Mouse (Mus musculus): ENCODE data around the gene Trim58.

Gene Trim58

GRCm38 (mm10) chr11:58640272-58640867 is at the start of gene Trim58:
Trim58 (plus strand) TSS chr11:58640465.
- DNase-seq = no peak

- DNase-seq = no peak
Measured at GRCm38 (mm10) chr11:58594814-58595213, 45.5 kb upstream of the Trim58 start, which contains the start of gene Olfr324. Olfr324 (plus strand) TSS chr11:58595114.

DNA sequence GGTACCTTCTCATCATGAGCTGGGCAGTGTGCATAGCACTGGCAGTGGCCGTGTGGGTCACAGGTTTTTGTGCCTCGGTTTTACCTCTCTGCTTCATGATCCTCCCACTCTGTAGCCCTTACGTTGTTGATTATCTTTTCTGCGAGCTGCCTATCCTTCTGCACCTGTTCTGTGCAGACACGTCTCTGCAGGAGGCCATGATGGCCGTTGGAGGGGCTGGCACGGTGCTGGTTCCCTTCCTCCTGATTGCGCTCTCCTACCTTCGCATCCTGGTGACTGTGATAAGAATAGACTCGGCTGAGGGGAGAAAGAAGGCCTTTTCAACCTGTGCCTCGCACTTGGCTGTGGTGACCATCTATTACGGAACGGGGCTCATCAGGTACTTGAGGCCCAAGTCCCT is 42.4 kb upstream of the Trim58 start:
- no peak for DNase-seq

GRCm38 (mm10) chr11:58602062-58602461 is 38.2 kb upstream of the Trim58 start:
- DNase-seq = no peak

- DNase-seq = no peak
Measured at GRCm38 (mm10) chr11:58602800-58603560, 37.3 kb upstream of the Trim58 start.

GRCm38 (mm10) chr11:58604688-58605087 is 35.6 kb upstream of the Trim58 start:
- no peak for DNase-seq

- no peak for DNase-seq
Measured at GRCm38 (mm10) chr11:58605228-58605627, 35.0 kb upstream of the Trim58 start.

- DNase-seq = no peak
Measured at GRCm38 (mm10) chr11:58606177-58606919, 33.9 kb upstream of the Trim58 start.

DNA sequence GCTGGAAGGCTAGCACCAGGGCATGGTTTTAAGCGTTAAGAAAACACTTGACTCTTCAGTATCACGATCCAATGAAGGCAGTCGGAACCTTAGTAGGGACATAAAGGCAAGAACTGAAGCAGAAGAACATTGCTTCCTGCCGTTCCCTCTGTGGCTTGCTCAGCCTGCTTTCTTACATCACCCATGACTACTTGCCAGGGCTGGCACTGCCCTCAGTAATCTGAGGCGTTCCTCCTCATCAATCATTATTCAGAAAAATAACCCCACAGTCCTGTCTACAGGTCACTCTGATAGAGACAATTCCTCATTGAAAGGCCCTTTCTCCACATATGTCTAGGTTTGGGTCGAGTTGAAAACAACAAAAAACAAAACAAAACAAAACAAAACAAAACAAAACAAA is 33.2 kb upstream of the Trim58 start:
- no peak for DNase-seq

DNA sequence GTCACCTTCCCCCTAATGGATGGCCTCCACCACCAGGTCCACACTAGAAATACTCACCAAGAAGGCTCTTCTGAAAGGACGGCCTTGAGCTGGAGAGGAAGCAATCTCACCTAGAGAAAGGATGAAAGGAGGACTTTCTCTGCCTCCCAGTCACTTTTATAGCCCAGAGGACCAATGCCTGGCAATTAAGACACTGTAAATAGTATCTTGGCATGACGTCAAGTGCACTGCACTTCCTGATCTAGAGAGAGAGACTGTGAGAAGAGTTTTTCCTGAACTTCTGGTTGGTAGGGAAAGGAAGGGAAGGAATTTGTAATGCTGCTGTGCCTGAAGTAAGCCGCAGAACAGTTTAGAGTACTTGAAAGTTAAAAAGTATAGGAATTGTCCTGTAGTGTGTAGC is 26.9 kb upstream of the Trim58 start:
- no peak for DNase-seq

DNA sequence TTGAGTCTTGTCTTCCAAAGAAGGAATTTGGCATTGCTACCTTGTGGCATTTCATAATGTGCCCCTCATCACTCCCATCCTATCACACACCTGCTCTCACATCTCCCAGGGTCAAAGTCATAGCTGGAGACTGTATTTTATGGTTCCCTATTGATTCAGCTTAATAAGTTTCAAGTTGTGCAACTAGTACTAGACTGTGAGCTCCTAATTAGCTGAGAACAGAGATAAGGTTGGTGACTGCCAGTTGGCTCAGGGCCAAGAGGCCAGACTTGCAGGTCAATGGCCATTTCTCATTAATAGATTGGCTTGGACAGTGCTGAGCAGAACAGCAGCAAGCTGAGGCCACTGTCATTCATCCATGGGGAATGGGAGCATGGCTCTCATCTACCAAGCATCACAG is 25.7 kb upstream of the Trim58 start:
- DNase-seq = no peak

DNA sequence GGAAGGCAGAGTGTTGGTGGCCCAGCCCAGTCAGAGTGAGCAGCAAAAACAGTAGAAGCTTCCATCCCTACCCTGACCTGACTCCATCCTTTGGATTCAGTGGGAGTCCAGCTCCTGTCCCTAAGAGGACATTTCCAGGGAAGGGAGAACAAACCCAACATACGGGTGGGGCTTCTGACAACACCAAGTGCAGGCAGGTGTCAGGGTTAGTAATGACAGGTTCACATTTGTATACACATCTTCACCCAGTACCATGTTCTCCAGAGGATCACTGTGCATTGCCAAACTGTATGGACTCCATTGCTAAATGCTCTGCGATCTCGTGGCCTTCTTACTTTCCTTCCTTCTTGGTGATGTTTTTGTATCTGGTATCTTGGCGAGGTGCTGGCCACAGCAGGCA is 24.3 kb upstream of the Trim58 start, which contains the start of gene 2210407C18Rik:
Gene 2210407C18Rik, minus strand, starts transcription at position 101 of the 400 bp plus-strand sequence.
- DNase-seq = no peak

DNA sequence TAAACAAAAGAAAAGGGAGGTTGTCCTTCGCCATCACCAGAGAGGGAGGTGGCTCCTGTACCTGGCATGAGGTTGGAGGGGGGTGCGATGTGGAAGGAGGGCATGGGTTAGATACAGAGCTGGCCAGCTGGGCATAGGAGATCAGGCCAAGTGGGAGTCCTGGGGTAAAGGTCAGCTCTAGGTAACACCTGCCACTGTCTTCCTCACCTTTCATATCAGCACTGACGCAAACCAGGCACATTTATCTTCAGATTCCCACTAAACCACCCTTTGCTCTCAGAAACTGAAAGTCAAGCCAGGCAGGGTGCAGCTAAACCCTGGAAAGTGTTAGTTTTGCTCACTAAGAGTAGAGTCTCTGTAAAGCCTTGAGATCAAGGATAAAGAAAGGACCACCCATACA is 21.9 kb upstream of the Trim58 start:
- DNase-seq = no peak

GRCm38 (mm10) chr11:58618793-58619192 is 21.5 kb upstream of the Trim58 start:
- no peak for DNase-seq

GRCm38 (mm10) chr11:58626146-58626545 is 14.1 kb upstream of the Trim58 start:
- no peak for DNase-seq

DNA sequence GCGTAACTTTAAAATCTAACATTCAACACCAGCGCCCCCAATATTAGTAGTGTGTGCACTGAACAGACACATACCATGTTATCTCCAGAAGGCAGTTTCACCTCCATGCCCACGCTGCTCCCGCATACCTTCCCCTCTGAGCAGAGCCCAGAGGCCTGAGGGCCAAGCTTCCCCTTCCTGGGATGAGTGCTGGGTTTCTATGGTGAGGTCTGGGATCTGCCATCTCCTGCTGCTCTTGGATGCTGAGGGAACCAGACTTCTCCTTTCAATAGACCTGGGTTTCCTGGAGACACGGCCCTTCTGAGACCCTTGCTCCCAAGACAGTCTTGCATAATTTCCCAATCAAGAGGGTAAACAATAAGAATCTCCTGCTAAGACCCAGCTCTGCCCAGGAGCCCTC is 9.9 kb upstream of the Trim58 start, which contains the start of gene Olfr323:
Gene Olfr323, minus strand, starts transcription at position 101 of the 400 bp plus-strand sequence.
- DNase-seq = no peak

- no peak for DNase-seq
Measured at GRCm38 (mm10) chr11:58634878-58635277, 5.4 kb upstream of the Trim58 start.

DNA sequence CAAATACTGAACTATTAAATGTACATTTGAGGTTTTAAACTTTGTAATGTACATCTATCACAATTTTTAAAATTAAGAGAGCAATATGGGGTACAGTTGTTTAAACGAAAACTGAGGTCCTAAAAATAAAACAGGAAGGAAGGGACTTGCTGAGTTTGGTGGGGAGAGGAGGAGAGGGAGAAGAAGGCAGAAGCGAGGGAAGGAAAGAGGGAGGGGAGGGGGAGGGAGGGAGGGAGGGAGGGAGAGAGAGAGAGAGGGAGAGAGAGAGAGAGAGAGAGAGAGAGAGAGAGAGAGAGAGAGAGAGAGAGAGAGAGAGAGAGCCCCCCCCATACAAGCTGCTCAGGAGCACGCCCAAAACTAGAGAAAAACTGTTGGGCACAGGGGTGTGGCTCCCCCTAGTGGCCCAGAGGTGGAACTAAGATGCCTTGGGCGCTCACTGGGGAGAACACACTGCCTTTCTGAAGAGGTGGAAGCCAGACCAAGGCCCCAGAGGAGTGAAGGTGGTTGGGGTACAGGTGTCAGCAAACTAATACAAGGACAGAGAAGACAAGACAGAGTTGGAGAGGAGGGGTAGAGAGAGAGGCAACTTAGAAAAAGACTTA is 3.8 kb upstream of the Trim58 start:
- DNase-seq = peak; percentile 3 to 23

DNA sequence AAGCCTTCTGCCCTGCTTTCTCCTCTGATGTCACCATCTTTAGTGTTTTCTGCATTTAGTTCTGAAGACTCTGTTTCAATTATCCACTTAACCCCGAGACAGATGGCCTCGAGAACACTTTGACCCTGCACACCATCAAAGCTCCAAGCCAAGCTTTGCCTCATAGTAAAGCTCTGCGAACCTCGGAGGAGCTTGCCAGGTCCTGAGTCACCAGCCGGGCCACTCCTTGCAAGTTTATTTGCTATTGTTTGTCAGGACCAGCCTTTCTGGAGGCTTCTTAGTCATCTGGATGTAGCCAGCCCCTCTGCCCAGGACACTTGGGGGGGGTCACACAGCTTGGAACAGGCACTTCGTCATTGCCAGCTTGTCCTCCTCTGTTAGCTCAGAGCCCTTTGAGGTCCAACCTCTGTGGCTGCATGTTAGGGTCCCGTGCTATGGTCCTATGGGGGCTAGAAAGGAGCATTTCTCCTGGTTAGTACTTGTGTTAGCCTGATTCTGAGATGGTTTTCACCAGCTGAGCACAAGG is 2.0 kb upstream of the Trim58 start:
- DNase-seq = no peak

DNA sequence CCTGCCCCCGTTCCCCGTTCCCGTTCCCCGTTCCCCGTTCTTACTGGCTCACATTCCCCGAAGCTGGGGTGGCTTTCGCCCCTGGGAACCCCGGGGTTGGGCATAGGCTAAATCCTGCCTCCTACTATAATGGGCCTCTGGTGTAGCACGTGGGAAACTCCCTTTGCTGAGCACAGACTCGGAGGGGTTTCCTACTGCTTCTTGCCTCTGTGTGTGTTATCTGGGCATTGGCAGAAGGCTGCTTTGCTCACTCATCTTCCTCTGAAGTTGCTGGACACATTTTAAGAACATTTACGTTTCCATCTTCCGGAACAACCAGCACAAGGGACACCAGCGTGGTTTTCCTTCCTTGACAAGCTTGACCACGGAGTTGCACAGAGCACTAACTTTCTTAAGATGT is 792 bp downstream of the Trim58 start:
- no peak for DNase-seq

GRCm38 (mm10) chr11:58641638-58642358 is 1.5 kb downstream of the Trim58 start:
- no peak for DNase-seq

DNA sequence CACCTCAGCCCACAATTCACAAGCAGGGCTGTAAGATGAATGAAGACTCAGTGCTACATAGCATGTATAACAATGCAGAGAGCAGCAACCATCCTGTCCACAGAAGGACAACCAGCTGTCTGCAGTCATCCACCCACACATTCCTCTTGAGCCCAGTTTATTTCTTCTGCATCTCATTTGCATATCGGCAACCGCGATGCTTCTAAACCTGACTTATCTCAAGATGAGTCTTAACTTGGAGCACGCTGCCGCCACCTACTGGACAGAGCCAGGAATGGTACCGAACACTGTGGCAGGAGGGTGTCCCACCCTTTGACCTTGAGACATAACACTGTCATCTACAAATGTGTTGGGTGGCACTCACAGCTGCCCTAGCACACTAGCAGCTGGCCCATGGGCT is 3.1 kb downstream of the Trim58 start:
- peak; percentile 7 to 13 for DNase-seq
